Mouse (Mus musculus) liver, embryonic 15.5 days (tissue): ENCODE measurements around the gene Lingo1. TPM values are rescaled to one million over a fixed set of nuclear protein-coding genes. Genes with fewer than 3 reads are reported as not detected.

Experiments
- ATAC-seq: fragments of 200-750 bp; cut with Nextera tagmentation; 2 replicates; pipeline ENCODE4 v1.8.0; 2017; ENCODE audit warnings: moderate number of reproducible peaks, mild to moderate bottlenecking, moderate library complexity; ENCODE audit not compliant: insufficient read depth
- H3K27ac ChIP-seq: fragments of 300-500 bp; sonication (generic); replicated peaks from 2 replicates; pipeline ENCODE4 v1.5.1; 2015; ENCODE audit warnings: mild to moderate bottlenecking, inconsistent platforms
- H3K27me3 ChIP-seq: fragments of 300-500 bp; sonication (generic); 2 replicates; pipeline ENCODE4 v1.6.1; 2015; ENCODE audit warnings: mild to moderate bottlenecking, inconsistent platforms
- H3K36me3 ChIP-seq: fragments of 300-500 bp; sonication (generic); replicated peaks from 2 replicates; pipeline ENCODE4 v1.6.1; 2015; ENCODE audit warnings: moderate library complexity, mild to moderate bottlenecking, inconsistent platforms
- H3K4me1 ChIP-seq: fragments of 300-500 bp; sonication (generic); replicated peaks from 2 replicates; pipeline ENCODE4 v1.6.1; 2015; ENCODE audit warnings: inconsistent platforms
- H3K4me2 ChIP-seq: fragments of 300-500 bp; sonication (generic); 2 replicates; pipeline ENCODE4 v1.6.1; 2015; ENCODE audit warnings: moderate library complexity, mild to moderate bottlenecking, inconsistent platforms
- H3K4me3 ChIP-seq: fragments of 300-500 bp; sonication (generic); replicated peaks from 2 replicates; pipeline ENCODE4 v1.5.1; 2015; ENCODE audit warnings: mild to moderate bottlenecking, inconsistent platforms
- H3K9ac ChIP-seq: fragments of 300-500 bp; sonication (generic); 2 replicates; pipeline ENCODE4 v1.6.1; 2015; ENCODE audit warnings: moderate library complexity, mild to moderate bottlenecking, inconsistent platforms
- H3K9me3 ChIP-seq: fragments of 300-500 bp; sonication (generic); replicated peaks from 2 replicates; pipeline ENCODE4 v1.6.1; 2016; ENCODE audit warnings: inconsistent platforms
- WGBS: fragments of 180-500 bp; shearing (Covaris S2); methylation state at CpG from one replicate; pipeline ENCODE4 v1.1.7; 2015; ENCODE audit warnings: mixed read lengths; ENCODE audit not compliant: insufficient replicate concordance; 5-methylcytosine and 5-hydroxymethylcytosine counted together
- polyA plus RNA-seq: library from polyadenylated mRNA; unstranded; fragments of >200 nt; fragmentation: Nextera tagmentation; extraction: Ambion mirVana; gene quantifications from 2 replicates; pipeline ENCODE4 v1.2.1, GENCODE M21; 2015

The Lingo1 gene
- polyA plus RNA-seq = 0.24 and 0.26 TPM in 2 replicates

DNA sequence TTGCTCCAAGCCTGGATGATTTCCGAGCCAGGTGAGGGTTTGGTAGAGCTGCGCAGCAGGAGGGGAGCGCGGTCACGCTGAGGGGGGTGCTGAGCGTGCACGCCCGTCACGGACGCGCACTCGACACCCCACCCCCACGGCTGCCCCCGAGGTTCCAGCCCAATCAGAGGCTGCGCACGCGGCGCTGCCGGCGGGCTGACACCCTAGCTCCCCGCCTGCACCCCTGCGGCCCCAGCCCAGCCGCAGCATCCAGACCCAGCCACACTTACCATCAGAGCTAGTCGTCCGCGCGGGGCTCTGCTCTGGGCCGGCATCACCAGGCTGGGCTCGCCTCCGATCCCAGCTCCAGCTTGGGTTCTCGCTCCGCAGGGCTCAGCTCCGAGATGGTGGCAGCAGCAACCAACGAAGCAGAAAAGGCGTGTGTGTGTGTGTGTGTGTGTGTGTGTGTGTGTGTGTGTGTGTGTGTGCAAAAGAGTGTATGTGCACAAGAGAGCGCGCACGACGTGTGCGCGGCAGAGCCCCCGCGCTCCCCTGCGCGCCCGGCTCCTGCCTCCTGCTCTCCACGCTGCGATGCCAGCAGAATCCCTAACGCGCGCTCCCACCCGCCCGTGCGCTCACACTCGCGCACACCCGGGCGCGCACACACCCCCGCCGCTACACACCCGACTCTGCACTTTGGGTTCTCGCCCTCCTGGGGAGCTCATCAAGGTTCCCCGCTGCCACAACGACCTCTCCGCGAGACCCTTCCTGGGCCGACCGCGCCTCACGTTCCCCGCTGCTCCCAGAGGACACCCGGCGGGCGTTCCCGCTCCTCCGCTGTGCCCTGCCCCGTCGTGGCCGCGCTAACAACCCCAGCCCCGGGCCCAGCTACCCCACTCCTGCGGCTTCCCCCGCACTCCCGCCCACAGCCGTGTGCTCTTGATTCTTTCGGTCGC, at the start of gene Lingo1:
Lingo1 (minus strand) TSS at position 748 of the 935 bp plus-strand sequence.
- ATAC-seq = no peak
- H3K4me3 ChIP-seq = 0 out of 2 replicates have a peak within 1 kb of the TSS, but pooled peaks have one; percentile 4
- H3K27me3 ChIP-seq = peaks cover 67% of the 10 kb centered on the region
- H3K9ac ChIP-seq = no peak within 1 kb of the TSS
- WGBS = 2% methylated on average over 88 of the region's 88 CpGs
- H3K9me3 ChIP-seq = no peaks in the 10 kb centered on the region
- peak within 1 kb of the TSS; percentile 36 for H3K4me2 ChIP-seq
- no peaks in the 10 kb centered on the region for H3K4me1 ChIP-seq
- no peaks in the 10 kb centered on the region for H3K36me3 ChIP-seq
- H3K27ac ChIP-seq = no peak within 1 kb of the TSS

DNA sequence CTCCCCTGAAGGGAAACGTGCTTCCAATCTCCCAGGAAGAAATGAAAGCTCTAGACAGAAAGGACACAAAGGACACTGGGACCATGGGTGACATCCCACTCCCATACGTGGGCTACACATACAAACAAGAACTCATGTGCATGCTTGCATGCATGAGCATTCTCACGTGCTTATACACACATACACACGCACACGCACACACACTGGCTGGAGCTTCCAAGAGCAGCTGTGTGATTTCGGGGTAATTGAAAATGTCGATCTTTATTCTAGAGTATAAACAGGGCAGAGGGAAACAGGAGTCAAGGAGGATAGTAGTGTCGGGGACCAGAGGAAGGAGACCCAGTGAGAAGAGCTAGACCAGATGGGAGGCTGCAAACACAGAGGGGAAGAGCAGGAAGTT, 48.4 kb upstream of the Lingo1 start:
- 51% methylated on average over 8 of the region's 8 CpGs for WGBS
- no peak overlapping the region for H3K4me3 ChIP-seq
- peaks cover 9% of the 10 kb centered on the region; the same call in 1 of the 2 replicates for H3K27me3 ChIP-seq
- H3K36me3 ChIP-seq = no peaks in the 10 kb centered on the region
- 0 out of 2 replicates have a peak, but pooled peaks cover 4% of the 10 kb centered on the region for H3K4me1 ChIP-seq
- H3K9me3 ChIP-seq = no peaks in the 10 kb centered on the region
- no peak overlapping the region for H3K4me2 ChIP-seq
- H3K9ac ChIP-seq = no peak overlapping the region
- no peak for ATAC-seq
- no peak overlapping the region for H3K27ac ChIP-seq

DNA sequence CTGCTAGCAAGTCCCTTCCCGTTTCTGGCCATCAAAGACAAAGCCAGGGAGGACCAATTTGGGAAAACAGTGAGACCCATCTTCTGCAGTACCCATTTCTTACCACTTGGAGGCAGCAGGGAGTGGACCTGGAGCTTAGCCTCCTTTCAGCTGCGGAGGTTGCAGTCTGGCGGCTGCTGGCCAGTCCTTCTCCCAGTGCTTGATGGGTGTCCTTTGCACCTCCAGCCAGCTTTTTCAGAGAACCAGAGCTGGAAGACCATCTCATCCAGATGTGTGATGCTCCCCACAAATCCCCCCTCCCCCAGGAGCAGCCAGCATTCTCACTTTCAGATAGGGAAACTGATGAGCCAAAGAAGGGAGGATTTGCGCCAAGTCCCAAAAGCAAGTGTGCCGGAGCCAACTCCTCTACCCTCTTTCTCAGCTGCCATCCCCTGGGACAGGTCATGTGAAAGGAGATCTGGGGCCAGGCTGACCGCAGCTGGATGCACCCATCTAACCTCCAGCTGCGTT, 47.5 kb upstream of the Lingo1 start:
- ATAC-seq = no peak
- no peak overlapping the region for H3K4me3 ChIP-seq
- H3K27me3 ChIP-seq = peaks cover 9% of the 10 kb centered on the region; the same call in 1 of the 2 replicates
- H3K27ac ChIP-seq = no peak overlapping the region
- 0 out of 2 replicates have a peak, but pooled peaks cover 4% of the 10 kb centered on the region for H3K4me1 ChIP-seq
- 39% methylated on average over 7 of the region's 7 CpGs for WGBS
- H3K9me3 ChIP-seq = no peaks in the 10 kb centered on the region
- H3K4me2 ChIP-seq = no peak overlapping the region
- no peak overlapping the region for H3K9ac ChIP-seq
- no peaks in the 10 kb centered on the region for H3K36me3 ChIP-seq

DNA sequence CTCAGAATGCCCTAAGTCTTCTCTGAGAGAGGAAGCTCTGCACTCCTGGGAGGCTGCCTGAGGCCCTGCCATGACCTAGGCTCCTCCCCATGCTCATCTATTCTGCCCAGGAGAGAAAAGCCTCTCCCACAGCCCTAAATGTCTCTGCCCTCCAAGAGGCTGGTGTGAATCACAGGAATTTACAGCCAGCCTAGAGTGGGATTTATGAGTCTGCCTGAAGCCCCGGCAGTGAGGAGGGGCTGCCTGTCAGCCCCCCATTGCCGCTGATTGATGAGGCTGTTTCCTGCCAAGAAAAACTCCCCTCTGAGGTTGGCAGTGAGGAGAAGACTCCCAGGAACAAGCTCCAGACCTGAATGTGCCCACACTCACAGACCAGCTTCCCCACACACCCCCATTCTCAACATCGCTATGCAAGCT, 46.0 kb upstream of the Lingo1 start:
- Histone ChIP-seq H3K4me1 (0 out of 2 replicates have a peak, but pooled peaks cover 4% of the 10 kb centered on the region), H3K27ac (no peak overlapping the region), H3K9me3 (no peaks in the 10 kb centered on the region), H3K27me3 (peaks cover 9% of the 10 kb centered on the region; the same call in 1 of the 2 replicates), H3K4me2 (no peak overlapping the region), H3K4me3 (no peak overlapping the region), H3K36me3 (no peaks in the 10 kb centered on the region), H3K9ac (no peak overlapping the region)
- 29% methylated on average over 3 of the region's 3 CpGs for WGBS
- ATAC-seq = no peak

DNA sequence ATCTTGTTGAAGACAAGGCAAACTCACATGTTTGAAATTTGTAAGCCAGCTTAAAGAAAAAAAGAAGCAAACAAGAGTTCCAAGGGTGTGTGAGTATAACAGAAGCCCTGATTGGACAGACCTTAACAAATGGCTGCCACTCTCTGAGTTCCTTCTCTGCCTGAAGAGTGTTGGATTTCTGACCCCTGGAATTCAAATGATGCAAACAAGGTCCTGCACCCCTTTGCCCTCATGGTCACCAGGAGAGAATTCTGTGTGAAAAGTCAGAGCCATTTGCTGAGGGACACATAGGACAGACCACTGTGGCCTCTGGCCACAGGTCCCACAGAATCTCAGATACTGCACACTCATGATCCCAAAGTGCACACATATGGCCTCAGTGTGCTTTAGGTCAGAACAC, 45.6 kb upstream of the Lingo1 start:
- H3K36me3 ChIP-seq = no peaks in the 10 kb centered on the region
- no peak overlapping the region for H3K4me3 ChIP-seq
- H3K4me2 ChIP-seq = no peak overlapping the region
- no peak overlapping the region for H3K27ac ChIP-seq
- H3K9ac ChIP-seq = no peak overlapping the region
- 0 out of 2 replicates have a peak, but pooled peaks cover 4% of the 10 kb centered on the region for H3K4me1 ChIP-seq
- ATAC-seq = no peak
- peaks cover 9% of the 10 kb centered on the region; the same call in 1 of the 2 replicates for H3K27me3 ChIP-seq
- H3K9me3 ChIP-seq = no peaks in the 10 kb centered on the region

DNA sequence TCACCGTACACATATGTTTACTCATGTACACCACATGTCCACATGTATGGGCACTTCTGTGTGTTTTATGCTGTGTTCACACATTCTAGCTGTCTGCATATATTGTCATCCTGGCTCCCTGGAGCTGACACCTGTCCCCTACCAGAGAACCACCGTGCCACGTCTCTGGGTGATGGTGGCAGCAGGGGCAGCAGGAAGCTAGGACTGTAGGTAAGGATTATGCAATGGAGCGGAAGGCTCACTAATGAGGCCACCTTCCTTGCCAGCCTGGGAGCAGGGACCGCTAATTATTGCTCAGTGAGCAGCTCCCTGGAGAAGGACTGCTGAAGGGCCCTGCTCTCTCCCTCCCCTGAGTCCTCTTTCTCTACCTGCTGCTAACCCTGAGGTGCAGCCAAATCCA, 44.5 kb upstream of the Lingo1 start:
- 0 out of 2 replicates have a peak, but pooled peaks cover 4% of the 10 kb centered on the region for H3K4me1 ChIP-seq
- H3K36me3 ChIP-seq = no peaks in the 10 kb centered on the region
- no peak overlapping the region for H3K9ac ChIP-seq
- H3K9me3 ChIP-seq = no peaks in the 10 kb centered on the region
- H3K4me3 ChIP-seq = no peak overlapping the region
- peaks cover 9% of the 10 kb centered on the region; the same call in 1 of the 2 replicates for H3K27me3 ChIP-seq
- no peak overlapping the region for H3K27ac ChIP-seq
- no peak overlapping the region for H3K4me2 ChIP-seq
- 52% methylated on average over 5 of the region's 5 CpGs for WGBS
- no peak for ATAC-seq

DNA sequence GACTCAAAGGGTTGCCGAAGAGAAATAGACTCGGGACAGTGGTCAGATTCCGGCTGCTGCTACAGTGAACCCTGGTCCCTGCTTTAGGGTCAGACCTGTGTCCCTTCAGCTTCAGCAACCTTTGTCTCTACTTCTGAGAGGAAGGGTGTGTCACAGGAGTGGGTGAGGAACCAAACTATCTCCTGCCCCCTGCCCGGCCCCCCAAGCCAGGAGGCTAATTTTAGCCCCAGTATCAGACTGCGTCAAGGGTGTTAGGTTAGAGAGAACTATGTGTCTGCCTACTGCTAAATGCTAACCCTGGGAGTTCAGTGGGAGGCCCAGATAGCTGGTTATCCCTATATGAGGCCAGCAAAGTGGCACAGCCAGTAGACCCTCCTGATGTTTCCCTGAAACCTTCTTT, 38.9 kb upstream of the Lingo1 start:
- no peak overlapping the region for H3K4me3 ChIP-seq
- H3K4me2 ChIP-seq = no peak overlapping the region
- no peak overlapping the region for H3K27ac ChIP-seq
- no peaks in the 10 kb centered on the region for H3K36me3 ChIP-seq
- 44% methylated on average over 5 of the region's 5 CpGs for WGBS
- no peak for ATAC-seq
- H3K4me1 ChIP-seq = no peaks in the 10 kb centered on the region
- no peak overlapping the region for H3K9ac ChIP-seq
- peaks cover 8% of the 10 kb centered on the region; the same call in 1 of the 2 replicates for H3K27me3 ChIP-seq
- no peaks in the 10 kb centered on the region for H3K9me3 ChIP-seq

DNA sequence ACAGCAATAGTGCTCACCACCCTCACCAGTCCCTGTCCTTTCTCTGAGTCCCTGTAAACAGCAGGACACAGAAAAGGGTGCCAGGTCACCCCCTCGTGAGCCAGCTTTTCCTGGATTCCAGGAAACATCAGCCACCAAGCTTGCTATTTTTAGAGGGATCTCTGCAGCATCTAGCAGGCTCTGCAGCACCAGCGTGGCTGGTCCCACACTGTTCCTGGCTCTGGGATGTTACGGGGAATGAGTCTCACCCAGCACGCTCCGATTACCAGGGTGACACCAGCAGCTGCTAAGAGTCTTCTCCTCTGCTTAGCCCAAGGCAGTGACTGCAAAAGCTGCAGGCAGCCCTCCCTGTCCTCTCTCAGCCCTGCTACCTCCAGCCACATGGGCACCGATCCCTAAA, 36.6 kb upstream of the Lingo1 start:
- no peak overlapping the region for H3K4me2 ChIP-seq
- no peak overlapping the region for H3K4me3 ChIP-seq
- H3K36me3 ChIP-seq = no peaks in the 10 kb centered on the region
- peaks cover 8% of the 10 kb centered on the region; the same call in 1 of the 2 replicates for H3K27me3 ChIP-seq
- no peak for ATAC-seq
- H3K4me1 ChIP-seq = no peaks in the 10 kb centered on the region
- no peaks in the 10 kb centered on the region for H3K9me3 ChIP-seq
- no peak overlapping the region for H3K9ac ChIP-seq
- WGBS = 22% methylated on average over 6 of the region's 6 CpGs
- H3K27ac ChIP-seq = no peak overlapping the region

DNA sequence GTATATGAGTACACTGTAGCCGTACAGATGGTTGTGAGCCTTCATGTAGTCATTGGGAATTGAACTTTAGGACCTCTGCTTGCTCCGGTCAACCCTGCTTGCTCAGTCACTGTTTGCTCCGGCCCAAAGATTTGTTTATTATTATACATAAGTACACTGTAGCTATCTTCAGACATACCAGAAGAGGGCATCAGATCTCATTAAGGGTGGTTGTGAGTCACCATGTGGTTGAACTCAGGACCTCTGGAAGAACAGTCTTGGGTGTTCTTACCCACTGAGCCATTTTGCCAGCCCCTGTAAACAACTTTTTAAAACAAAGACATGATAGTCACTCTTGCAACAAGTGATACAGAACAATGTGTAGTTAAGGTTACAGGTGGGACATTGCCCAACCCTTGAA, 35.6 kb upstream of the Lingo1 start:
- H3K27me3 ChIP-seq = peaks cover 12% of the 10 kb centered on the region
- no peaks in the 10 kb centered on the region for H3K36me3 ChIP-seq
- no peak overlapping the region for H3K9ac ChIP-seq
- no peak overlapping the region for H3K4me3 ChIP-seq
- H3K4me2 ChIP-seq = no peak overlapping the region
- WGBS = 50% methylated on average over 3 of the region's 3 CpGs
- no peaks in the 10 kb centered on the region for H3K4me1 ChIP-seq
- no peaks in the 10 kb centered on the region for H3K9me3 ChIP-seq
- ATAC-seq = no peak
- no peak overlapping the region for H3K27ac ChIP-seq

DNA sequence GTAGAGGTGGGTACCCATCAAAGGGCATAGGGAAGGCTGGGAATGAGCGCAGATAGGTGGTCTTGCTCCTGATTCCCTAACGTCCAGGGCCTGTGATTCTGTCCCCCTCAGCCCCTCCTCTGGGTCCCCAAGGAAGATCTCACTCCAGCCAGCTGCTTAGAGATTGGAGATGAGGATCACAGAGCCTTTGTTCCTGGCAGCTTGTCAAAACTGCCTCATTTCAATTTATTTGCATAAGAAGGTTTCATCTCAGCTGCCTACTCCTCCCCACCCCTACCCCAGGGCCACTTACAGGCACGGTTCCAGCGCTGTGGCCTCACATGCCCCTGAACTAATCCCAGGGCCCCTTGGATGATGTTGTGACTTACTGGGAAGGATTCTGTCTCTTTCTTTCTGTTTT, 33.9 kb upstream of the Lingo1 start:
- H3K27me3 ChIP-seq = peaks cover 28% of the 10 kb centered on the region
- 46% methylated on average over 4 of the region's 4 CpGs for WGBS
- H3K4me3 ChIP-seq = no peak overlapping the region
- ATAC-seq = no peak
- no peak overlapping the region for H3K27ac ChIP-seq
- no peaks in the 10 kb centered on the region for H3K9me3 ChIP-seq
- H3K9ac ChIP-seq = no peak overlapping the region
- no peak overlapping the region for H3K4me2 ChIP-seq
- H3K36me3 ChIP-seq = no peaks in the 10 kb centered on the region
- H3K4me1 ChIP-seq = no peaks in the 10 kb centered on the region

DNA sequence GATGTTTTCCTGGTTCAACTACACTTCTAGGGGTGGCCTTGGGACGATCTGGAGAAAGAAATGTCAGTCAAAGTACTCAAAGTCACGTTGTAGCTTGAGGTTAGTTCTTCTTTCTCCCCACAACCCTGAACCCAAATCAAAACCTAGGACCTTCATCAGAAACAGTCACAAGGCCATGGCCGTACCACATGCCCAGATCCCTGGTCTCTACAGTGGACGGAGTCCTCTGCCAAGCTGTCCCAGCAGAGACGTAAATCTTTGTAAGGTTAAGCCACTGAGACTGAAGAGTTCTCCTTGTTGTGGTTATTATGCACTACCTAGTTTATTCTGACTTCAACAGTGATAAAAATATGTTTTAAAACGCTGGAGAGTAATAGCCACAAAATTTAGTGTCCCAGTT, 32.6 kb upstream of the Lingo1 start:
- Histone ChIP-seq H3K4me3 (no peak overlapping the region), H3K4me1 (no peaks in the 10 kb centered on the region), H3K4me2 (no peak overlapping the region), H3K36me3 (no peaks in the 10 kb centered on the region), H3K9me3 (no peaks in the 10 kb centered on the region), H3K27ac (no peak overlapping the region), H3K9ac (no peak overlapping the region), H3K27me3 (peaks cover 36% of the 10 kb centered on the region)
- no peak for ATAC-seq
- 45% methylated on average over 6 of the region's 6 CpGs for WGBS
